Mouse (Mus musculus) embryonic facial prominence, embryonic 12.5 days (tissue): ENCODE measurements around the gene Gm884. TPM values are rescaled to one million over a fixed set of nuclear protein-coding genes. Genes with fewer than 3 reads are reported as not detected.

Source experiments
- ATAC-seq: fragments of 200-750 bp; cut with Nextera tagmentation; 2 replicates; pipeline ENCODE4 v1.8.0; 2017; ENCODE audit not compliant: insufficient number of reproducible peaks, insufficient read depth, low FRiP score, low TSS enrichment
- H3K27ac ChIP-seq: fragments of 300-500 bp; sonication (generic); 2 replicates; pipeline ENCODE4 v1.5.1; 2016; ENCODE audit warnings: mild to moderate bottlenecking
- H3K27me3 ChIP-seq: fragments of 300-500 bp; sonication (generic); 2 replicates; pipeline ENCODE4 v1.6.1; 2016; ENCODE audit warnings: mild to moderate bottlenecking, moderate library complexity
- H3K36me3 ChIP-seq: fragments of 300-500 bp; sonication (generic); 2 replicates; pipeline ENCODE4 v1.6.1; 2016; ENCODE audit warnings: mild to moderate bottlenecking
- H3K4me1 ChIP-seq: fragments of 300-500 bp; sonication (generic); 2 replicates; pipeline ENCODE4 v1.6.1; 2016
- H3K4me2 ChIP-seq: fragments of 300-500 bp; sonication (generic); replicated peaks from 2 replicates; pipeline ENCODE4 v1.6.1; 2016; ENCODE audit warnings: mild to moderate bottlenecking, moderate library complexity
- H3K4me3 ChIP-seq: fragments of 300-500 bp; sonication (generic); 2 replicates; pipeline ENCODE4 v1.5.1; 2016; ENCODE audit warnings: mild to moderate bottlenecking
- H3K9ac ChIP-seq: fragments of 300-500 bp; sonication (generic); 2 replicates; pipeline ENCODE4 v1.6.1; 2016; ENCODE audit warnings: mild to moderate bottlenecking, moderate library complexity
- H3K9me3 ChIP-seq: fragments of 300-500 bp; sonication (generic); 2 replicates; pipeline ENCODE4 v1.6.1; 2016; ENCODE audit warnings: mild to moderate bottlenecking, moderate library complexity
- WGBS: fragments of 180-500 bp; shearing (Covaris S2); methylation state at CpG from one replicate; pipeline ENCODE4 v1.1.7; 2016; 5-methylcytosine and 5-hydroxymethylcytosine counted together
- polyA plus RNA-seq: library from polyadenylated mRNA; unstranded; fragments of >200 nt; fragmentation: Nextera tagmentation; extraction: Ambion mirVana; gene quantifications from 2 replicates; pipeline ENCODE4 v1.2.1, GENCODE M21; 2016

Gene Gm884
- not detected in 2 replicates for polyA plus RNA-seq

DNA sequence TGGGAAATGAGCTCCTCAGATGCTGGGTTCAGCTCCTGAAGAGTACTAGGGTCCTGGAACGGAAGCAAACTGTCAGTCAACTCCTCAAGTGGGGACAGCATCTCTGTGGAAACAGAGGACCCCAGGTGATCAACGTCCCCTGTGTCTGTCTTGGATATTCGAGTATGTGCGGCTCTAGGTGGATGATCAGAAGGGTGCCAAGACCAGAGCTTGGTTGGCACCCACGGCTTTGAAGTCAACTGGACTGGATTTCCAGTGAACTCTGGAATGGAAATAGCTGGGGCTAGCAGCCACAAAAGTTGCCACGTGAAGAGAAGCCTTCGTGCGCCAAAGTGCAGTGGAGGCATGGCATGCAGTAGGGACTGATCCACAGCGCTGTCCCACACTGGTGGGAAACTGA is at the start of gene Gm884:
Gene Gm884 (minus strand): TSS at position 101 of the 400 bp plus-strand sequence.
- WGBS, result 84% methylated on average over 9 of the region's 9 CpGs
- H3K27me3 ChIP-seq, result no peaks in the 10 kb centered on the region
- H3K9me3 ChIP-seq, result no peaks in the 10 kb centered on the region
- H3K4me3 ChIP-seq, result no peak within 1 kb of the TSS
- H3K4me1 ChIP-seq, result no peaks in the 10 kb centered on the region
- H3K4me2 ChIP-seq, result no peak within 1 kb of the TSS
- ATAC-seq, result no peak
- H3K9ac ChIP-seq, result no peak within 1 kb of the TSS
- H3K27ac ChIP-seq, result no peak within 1 kb of the TSS
- H3K36me3 ChIP-seq, result no peaks in the 10 kb centered on the region

DNA sequence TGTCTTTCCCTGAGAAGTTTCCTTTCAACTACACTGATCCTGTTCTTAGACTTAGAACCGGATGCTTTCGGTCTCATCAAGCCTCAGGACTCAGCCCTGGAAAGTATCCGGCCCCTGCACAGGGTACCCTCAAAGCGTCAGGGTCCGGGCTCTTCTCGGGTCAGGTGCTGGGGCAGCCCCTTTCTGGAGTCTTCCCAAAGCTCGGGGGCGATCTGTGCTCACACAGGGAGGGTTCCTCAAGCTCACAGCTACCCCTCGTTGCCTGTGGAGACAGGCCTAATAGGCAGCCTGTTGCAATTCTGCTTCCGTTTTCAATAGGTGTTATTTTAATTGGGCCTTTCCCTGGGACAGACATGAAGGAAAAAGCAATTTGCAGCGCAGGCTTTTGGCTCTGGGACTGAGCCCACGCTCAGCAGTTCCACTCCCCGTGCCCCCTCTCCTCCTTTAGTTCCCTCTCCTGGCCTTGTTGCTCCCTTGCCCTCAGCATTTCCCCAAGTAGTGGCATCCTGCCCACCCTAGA is 46.0 kb upstream of the Gm884 start:
- 54% methylated on average over 13 of the region's 13 CpGs for WGBS
- H3K27me3 ChIP-seq, result peaks cover 6% of the 10 kb centered on the region
- peaks cover 8% of the 10 kb centered on the region; the same call in 1 of the 2 replicates for H3K4me1 ChIP-seq
- no peaks in the 10 kb centered on the region for H3K9me3 ChIP-seq
- H3K27ac ChIP-seq, result no peak overlapping the region
- H3K9ac ChIP-seq, result no peak overlapping the region
- no peak for ATAC-seq
- H3K4me2 ChIP-seq, result no peak overlapping the region
- H3K36me3 ChIP-seq, result no peaks in the 10 kb centered on the region
- no peak overlapping the region for H3K4me3 ChIP-seq

DNA sequence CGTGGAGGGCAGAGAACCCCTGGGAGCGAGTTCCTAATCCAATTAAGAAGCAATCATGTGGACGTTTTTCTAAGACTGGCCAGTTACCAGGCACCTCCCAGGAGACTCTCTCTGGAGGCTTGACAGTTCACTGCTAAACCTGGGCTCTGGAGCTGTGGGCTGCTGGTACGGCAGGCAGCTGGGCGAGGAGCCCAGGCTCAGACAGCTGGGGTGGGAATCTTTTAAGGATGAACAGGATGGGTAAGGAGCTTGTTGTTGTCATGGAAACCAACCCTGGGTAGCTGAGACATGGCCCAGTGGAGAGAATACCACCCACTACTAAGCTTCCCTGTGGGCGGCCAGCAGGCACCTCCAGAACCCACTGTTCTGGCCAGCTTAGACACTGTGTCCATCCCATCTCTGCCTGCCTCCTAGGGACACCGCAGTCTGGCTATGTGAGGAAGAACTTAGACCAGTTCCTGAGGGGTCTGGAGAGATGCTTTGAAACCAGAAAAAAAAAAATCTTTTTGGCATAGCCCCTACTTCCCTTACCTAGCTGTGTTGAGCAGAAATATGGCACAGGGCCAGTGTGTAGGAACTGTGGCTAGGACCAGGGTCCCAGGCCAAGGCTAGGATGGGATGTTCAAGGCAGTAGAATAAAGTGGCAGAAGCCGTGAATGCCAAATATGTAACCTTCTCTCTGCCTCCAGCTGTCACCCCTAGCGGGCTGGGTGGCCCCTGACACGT is 45.4 kb upstream of the Gm884 start:
- Histone ChIP-seq H3K4me3 (no peak overlapping the region), H3K9me3 (no peaks in the 10 kb centered on the region), H3K9ac (no peak overlapping the region), H3K36me3 (no peaks in the 10 kb centered on the region), H3K4me1 (peaks cover 8% of the 10 kb centered on the region; the same call in 1 of the 2 replicates), H3K27me3 (peaks cover 6% of the 10 kb centered on the region), H3K27ac (no peak overlapping the region), H3K4me2 (no peak overlapping the region)
- WGBS, result 27% methylated on average over 10 of the region's 10 CpGs
- no peak for ATAC-seq

DNA sequence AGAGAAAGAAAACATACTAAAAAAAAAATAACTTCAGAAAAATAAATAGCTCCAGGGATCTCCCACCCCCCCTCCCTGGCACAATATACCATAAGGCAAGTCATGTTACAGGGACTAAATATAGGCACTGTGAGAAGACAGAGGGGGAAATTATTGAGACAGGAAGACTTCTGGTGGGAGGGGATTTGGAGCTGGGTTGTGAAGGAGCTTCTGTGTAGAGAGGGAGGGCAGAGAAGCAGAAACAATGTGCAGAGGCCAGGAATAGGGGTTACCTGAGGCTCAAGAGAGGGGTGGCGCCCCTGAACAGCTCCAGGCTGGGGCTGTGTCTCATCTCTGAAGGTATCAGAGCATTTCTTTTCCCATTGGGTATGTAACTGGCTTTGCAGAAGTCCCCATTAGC is 44.8 kb upstream of the Gm884 start:
- peaks cover 8% of the 10 kb centered on the region; the same call in 1 of the 2 replicates for H3K4me1 ChIP-seq
- no peak overlapping the region for H3K9ac ChIP-seq
- H3K36me3 ChIP-seq, result no peaks in the 10 kb centered on the region
- 69% methylated on average over 1 of the region's 1 CpGs for WGBS
- no peak for ATAC-seq
- H3K9me3 ChIP-seq, result no peaks in the 10 kb centered on the region
- no peak overlapping the region for H3K27ac ChIP-seq
- H3K27me3 ChIP-seq, result peaks cover 6% of the 10 kb centered on the region
- no peak overlapping the region for H3K4me3 ChIP-seq
- no peak overlapping the region for H3K4me2 ChIP-seq

DNA sequence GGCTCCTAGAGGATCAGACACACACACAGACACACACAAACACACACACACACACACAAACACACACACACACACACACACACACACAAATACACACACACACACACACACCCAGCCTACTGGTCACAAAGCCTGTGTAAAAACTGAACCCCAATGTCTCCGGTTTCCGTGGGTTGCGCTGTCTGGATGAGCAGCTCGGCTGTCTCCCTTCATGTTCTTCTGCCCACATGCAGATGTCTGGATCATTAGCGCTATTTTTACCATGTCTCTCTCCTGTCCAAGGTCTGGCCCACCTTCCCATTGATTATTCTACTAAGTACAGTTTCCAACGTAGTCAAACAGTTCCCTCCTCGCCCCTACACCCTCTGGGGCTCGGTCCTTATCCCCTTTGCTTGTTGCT is 42.2 kb upstream of the Gm884 start:
- Histone ChIP-seq H3K27ac (no peak overlapping the region), H3K27me3 (peaks cover 3% of the 10 kb centered on the region; the same call in 1 of the 2 replicates), H3K4me1 (peaks cover 8% of the 10 kb centered on the region; the same call in 1 of the 2 replicates), H3K36me3 (no peaks in the 10 kb centered on the region), H3K4me2 (no peak overlapping the region), H3K9me3 (no peaks in the 10 kb centered on the region), H3K4me3 (no peak overlapping the region), H3K9ac (no peak overlapping the region)
- WGBS, result 83% methylated on average over 8 of the region's 8 CpGs
- no peak for ATAC-seq

DNA sequence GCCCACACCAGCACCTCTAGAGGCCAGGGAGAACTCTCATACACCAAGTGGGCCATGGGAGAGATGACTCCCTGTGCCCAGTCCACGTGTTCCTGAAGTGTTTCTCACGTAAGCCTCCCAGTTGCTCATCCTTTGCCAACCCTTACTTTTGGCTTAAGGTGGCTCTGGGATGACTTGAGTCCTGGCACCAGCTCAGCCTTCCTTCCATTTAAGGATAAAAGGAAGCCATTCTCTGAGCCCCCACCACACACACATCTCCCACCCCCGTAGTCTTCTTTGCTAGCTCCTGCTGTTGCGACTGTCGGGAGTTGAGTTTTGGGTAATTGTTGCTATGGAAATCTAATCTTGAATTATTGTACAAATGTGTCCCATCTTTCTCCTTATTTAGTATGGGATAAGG is 41.6 kb upstream of the Gm884 start:
- Histone ChIP-seq H3K36me3 (no peaks in the 10 kb centered on the region), H3K27me3 (peaks cover 3% of the 10 kb centered on the region; the same call in 1 of the 2 replicates), H3K9me3 (no peaks in the 10 kb centered on the region), H3K9ac (no peak overlapping the region), H3K4me1 (peaks cover 8% of the 10 kb centered on the region; the same call in 1 of the 2 replicates), H3K27ac (no peak overlapping the region), H3K4me3 (no peak overlapping the region), H3K4me2 (no peak overlapping the region)
- WGBS, result 78% methylated on average over 5 of the region's 5 CpGs
- ATAC-seq, result no peak

DNA sequence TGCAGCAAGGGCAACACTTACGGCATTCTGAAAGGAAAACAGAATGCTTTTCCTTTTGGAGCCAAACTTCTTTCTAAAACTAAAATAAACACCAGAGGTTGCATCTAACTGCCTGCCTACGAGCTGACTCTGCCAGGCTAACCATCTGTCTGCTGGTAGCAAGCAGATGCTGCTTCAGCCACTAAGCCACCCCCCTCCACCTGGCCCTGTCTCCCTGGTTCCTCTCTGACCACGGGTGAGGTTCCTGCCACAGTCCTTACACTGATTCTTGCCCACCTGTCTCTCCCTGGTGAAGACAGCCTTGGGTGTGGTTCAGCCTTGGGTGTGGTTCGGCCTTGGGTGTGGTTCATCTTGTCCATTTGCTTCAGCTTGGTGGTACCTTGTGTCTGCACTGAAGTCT is 40.9 kb upstream of the Gm884 start:
- Histone ChIP-seq H3K9ac (no peak overlapping the region), H3K4me3 (no peak overlapping the region), H3K36me3 (no peaks in the 10 kb centered on the region), H3K27ac (no peak overlapping the region), H3K4me2 (no peak overlapping the region), H3K27me3 (no peaks in the 10 kb centered on the region), H3K4me1 (peaks cover 8% of the 10 kb centered on the region; the same call in 1 of the 2 replicates), H3K9me3 (no peaks in the 10 kb centered on the region)
- no peak for ATAC-seq
- WGBS, result 53% methylated on average over 4 of the region's 4 CpGs

DNA sequence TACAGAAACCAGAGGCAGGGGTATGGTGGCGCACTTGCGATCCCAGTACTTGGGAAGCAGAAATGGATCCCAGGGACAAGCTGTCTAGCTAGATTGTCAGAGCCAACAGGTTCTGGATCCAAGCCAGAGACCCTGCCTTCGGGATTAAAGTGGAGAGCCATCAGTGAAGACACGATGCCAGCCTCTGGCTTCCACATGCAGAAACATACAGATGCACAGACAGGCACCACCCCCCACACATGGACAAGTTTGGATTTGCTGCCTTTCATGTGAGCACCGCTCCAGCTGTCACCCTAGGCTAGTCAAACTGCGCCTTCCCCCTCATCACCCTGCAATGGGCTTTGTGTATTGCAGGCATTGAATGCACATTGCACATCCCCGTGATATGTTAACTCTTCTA is 37.2 kb upstream of the Gm884 start:
- Histone ChIP-seq H3K36me3 (no peaks in the 10 kb centered on the region), H3K4me2 (no peak overlapping the region), H3K4me3 (no peak overlapping the region), H3K4me1 (no peaks in the 10 kb centered on the region), H3K9me3 (no peaks in the 10 kb centered on the region), H3K27me3 (peaks cover 22% of the 10 kb centered on the region), H3K9ac (no peak overlapping the region), H3K27ac (no peak overlapping the region)
- WGBS, result 83% methylated on average over 7 of the region's 7 CpGs
- no peak for ATAC-seq

DNA sequence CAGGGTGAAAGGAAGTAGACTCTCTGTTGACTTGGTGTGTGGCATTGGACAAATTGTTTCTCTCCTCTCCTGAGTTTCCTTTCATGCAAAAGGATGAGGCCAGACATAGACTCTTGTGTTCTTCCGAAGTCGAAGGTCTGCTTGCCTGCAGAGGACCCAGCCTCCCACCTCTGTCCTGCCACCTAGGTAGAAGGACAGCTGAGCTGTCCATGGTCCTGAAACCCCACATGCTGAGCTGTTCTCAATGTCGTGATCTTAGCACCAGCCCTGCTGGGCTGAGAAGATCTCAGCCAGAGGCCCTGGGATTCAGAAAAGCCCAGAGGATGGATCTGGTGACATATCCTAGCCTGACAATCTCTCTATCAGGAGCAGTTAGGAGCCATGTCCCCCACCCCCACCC is 35.6 kb upstream of the Gm884 start:
- no peaks in the 10 kb centered on the region for H3K9me3 ChIP-seq
- H3K4me1 ChIP-seq, result no peaks in the 10 kb centered on the region
- H3K36me3 ChIP-seq, result no peaks in the 10 kb centered on the region
- ATAC-seq, result no peak
- no peak overlapping the region for H3K4me2 ChIP-seq
- no peak overlapping the region for H3K27ac ChIP-seq
- no peak overlapping the region for H3K4me3 ChIP-seq
- WGBS, result 10% methylated on average over 3 of the region's 3 CpGs
- peaks cover 38% of the 10 kb centered on the region for H3K27me3 ChIP-seq
- H3K9ac ChIP-seq, result no peak overlapping the region

DNA sequence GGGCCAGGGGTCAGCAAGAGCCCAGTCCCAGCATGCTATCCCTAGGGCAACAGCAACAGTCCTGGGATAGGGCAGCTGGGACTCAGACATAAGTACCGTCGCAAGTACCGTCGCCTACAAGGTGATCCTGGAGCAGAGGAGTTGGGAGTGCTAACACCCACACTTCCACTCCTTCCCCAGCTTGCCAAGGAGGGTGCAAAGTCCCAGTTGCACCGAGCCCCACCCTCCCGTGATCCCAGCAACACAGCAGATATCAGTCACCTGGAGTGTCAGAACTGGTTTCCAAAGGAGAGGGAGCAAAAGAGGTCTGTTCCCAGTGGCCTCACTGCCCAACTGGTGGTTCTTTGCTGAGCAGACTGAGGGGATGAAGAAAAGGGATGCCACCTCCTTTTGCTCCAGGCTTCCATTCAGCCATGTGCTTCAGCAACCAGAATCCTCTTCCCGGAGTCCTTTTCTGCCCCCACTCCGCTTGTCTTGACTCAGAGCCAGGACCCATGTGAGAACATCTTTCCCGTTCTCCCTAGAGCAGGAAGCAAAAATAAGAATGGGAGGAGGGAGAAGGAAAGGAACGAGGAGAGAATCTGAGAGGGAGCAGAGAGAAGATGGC is 32.5 kb upstream of the Gm884 start:
- no peaks in the 10 kb centered on the region for H3K9me3 ChIP-seq
- H3K4me2 ChIP-seq, result no peak overlapping the region
- H3K27me3 ChIP-seq, result peaks cover 68% of the 10 kb centered on the region
- WGBS, result 71% methylated on average over 10 of the region's 10 CpGs
- H3K4me3 ChIP-seq, result no peak overlapping the region
- peaks cover 14% of the 10 kb centered on the region for H3K4me1 ChIP-seq
- no peak for ATAC-seq
- no peak overlapping the region for H3K9ac ChIP-seq
- no peak overlapping the region for H3K27ac ChIP-seq
- H3K36me3 ChIP-seq, result no peaks in the 10 kb centered on the region

DNA sequence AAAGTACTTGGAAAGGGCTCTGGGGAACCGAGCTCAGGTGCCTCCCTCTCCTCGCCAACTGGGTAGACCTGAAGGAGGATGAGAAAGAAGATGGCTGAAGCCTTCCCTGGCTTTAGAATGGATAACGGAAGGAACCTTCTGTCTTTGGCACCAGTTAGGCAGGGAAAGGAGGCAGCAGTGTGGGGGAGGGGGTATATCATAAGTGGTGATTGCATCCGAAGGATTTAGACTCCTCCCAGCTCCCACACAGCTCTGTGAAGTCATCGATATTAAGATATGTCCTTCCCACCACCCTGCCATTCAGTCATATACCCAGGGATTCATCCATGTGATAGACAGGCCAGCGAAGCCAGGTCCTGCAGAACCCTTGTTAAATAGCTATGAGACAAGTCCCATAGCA is 30.5 kb upstream of the Gm884 start:
- Histone ChIP-seq H3K4me1 (peaks cover 14% of the 10 kb centered on the region), H3K27me3 (peaks cover 88% of the 10 kb centered on the region), H3K4me3 (no peak overlapping the region), H3K36me3 (no peaks in the 10 kb centered on the region), H3K9ac (no peak overlapping the region), H3K9me3 (no peaks in the 10 kb centered on the region), H3K4me2 (no peak overlapping the region), H3K27ac (no peak overlapping the region)
- WGBS, result 79% methylated on average over 6 of the region's 6 CpGs
- ATAC-seq, result no peak

DNA sequence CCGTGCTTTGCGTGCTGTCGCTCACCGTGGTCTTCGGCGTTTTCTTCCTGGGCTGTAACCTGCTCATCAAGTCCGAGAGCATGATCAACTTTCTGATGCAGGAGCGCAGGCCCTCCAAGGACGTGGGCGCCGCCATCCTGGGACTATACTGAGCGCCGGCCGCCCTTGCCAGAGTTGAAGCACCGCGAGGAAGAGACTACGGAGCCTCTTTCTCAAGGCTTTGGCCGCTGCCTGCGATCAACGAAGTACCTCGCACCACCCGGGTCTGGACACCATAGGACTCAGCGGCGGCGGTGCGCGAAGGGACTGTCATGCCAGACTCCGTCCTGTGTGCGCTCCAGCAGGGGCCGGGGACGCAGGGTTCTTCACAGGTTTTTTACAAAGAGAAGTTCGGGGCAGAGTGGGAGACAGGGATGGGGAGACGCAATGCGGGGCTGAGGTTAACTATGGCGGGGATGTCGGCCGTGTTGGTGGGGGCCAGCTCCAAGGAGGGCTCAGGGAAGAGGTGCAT is 29.1 kb upstream of the Gm884 start:
- Histone ChIP-seq H3K9me3 (no peaks in the 10 kb centered on the region), H3K36me3 (no peaks in the 10 kb centered on the region), H3K4me2 (peak overlapping the region; percentile 78), H3K4me3 (peak overlapping the region; percentile 41), H3K9ac (no peak overlapping the region), H3K4me1 (peaks cover 14% of the 10 kb centered on the region), H3K27me3 (peaks cover 86% of the 10 kb centered on the region), H3K27ac (no peak overlapping the region)
- 2% methylated on average over 37 of the region's 37 CpGs for WGBS
- no peak for ATAC-seq
